8 mouse cellular contexts compared by ENCODE assay signal in the genomic region with DNA sequence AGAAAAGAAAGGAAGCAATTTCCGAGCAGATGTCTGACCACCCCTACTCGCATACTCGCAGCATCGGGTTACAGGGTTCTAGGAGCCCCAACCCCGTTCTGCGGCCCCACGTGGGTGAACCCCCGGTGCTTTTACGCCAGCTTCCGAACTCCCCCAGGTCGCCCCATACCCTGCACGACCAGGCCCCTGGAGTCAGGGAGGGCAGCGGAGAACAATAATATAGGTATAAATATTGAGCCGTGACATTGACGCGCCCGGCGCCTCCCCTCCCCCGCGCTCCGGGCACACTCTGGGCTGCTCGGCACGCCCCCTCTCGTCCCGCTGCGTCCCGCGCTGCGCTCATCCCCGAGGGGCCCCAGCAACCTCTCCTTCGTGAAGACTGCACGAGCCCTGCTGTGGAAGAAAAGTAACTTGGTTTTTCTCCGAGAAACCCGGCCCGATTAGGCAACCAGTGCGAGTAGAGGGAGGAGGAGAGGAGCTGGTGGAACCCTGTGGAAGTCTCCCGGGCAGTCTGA. TPM values are rescaled to one million over a fixed set of nuclear protein-coding genes. Genes with fewer than 3 reads are reported as not detected.
A peak's percentile ranks its signal among the peaks of the same experiment; 100 is the strongest.
DNase-seq lines count a peak whose midpoint lies in the region; ATAC-seq lines count a peak whose summit lies in the region.

No protein-coding gene starts in this region.

- peak overlapping the region; percentile 95 for H3K9ac ChIP-seq in heart, embryonic 16.5 days (ENCODE audit: low read length)
- H3K9ac ChIP-seq in neural tube, embryonic 14.5 days (replicated peaks; ENCODE audit: low read depth, low read length) = peak overlapping the region; percentile 51; the same call in 1 of the 2 replicates

- ATAC-seq in heart, embryonic 16.5 days (replicated peaks; ENCODE audit: extremely low read depth, insufficient read depth, low FRiP score) = peak; percentile 68
- ATAC-seq in neural tube, embryonic 14.5 days (ENCODE audit: low read depth) = peak; percentile 57

- peak overlapping the region; percentile 91 for H3K27ac ChIP-seq in forebrain, embryonic 10.5 days
- peak overlapping the region; percentile 89 for H3K27ac ChIP-seq in heart, embryonic 16.5 days (ENCODE audit: low read length)
- peak overlapping the region; percentile 34; the same call in 1 of the 2 replicates for H3K27ac ChIP-seq in neural tube, embryonic 14.5 days (ENCODE audit: low read depth, low read length)

- H3K4me2 ChIP-seq in heart, embryonic 16.5 days (ENCODE audit: low read depth, low read length) = peak overlapping the region; percentile 93
- H3K4me2 ChIP-seq in neural tube, embryonic 14.5 days (ENCODE audit: low read depth, low read length) = peak overlapping the region; percentile 90

- peaks cover 36% of the 10 kb centered on the region for H3K4me1 ChIP-seq in forebrain, embryonic 10.5 days
- H3K4me1 ChIP-seq in heart, embryonic 16.5 days (ENCODE audit: control insufficient read depth, insufficient read depth, low read length) = peaks cover 3% of the 10 kb centered on the region; the same call in 1 of the 2 replicates
- no peaks in the 10 kb centered on the region; the same call in 1 of the 2 replicates for H3K4me1 ChIP-seq in neural tube, embryonic 14.5 days (ENCODE audit: control insufficient read depth, insufficient read depth, low read length)

- peaks cover 8% of the 10 kb centered on the region; the same call in 1 of the 2 replicates for H3K9me3 ChIP-seq in forebrain, embryonic 10.5 days
- H3K9me3 ChIP-seq in heart, embryonic 16.5 days (replicated peaks; ENCODE audit: control insufficient read depth, low read length) = no peaks in the 10 kb centered on the region
- no peaks in the 10 kb centered on the region for H3K9me3 ChIP-seq in neural tube, embryonic 14.5 days (ENCODE audit: control insufficient read depth, low read length)

- peaks cover 3% of the 10 kb centered on the region for H3K36me3 ChIP-seq in forebrain, embryonic 10.5 days (replicated peaks)
- H3K36me3 ChIP-seq in heart, embryonic 16.5 days (ENCODE audit: control insufficient read depth, insufficient read depth) = 0 out of 2 replicates have a peak, but pooled peaks cover 4% of the 10 kb centered on the region
- H3K36me3 ChIP-seq in neural tube, embryonic 14.5 days (ENCODE audit: control insufficient read depth, insufficient read depth, low read length) = no peaks in the 10 kb centered on the region

- H3K4me3 ChIP-seq in forebrain, embryonic 10.5 days = peak overlapping the region; percentile 74
- peak overlapping the region; percentile 74 for H3K4me3 ChIP-seq in heart, embryonic 16.5 days (ENCODE audit: low read length)
- peak overlapping the region; percentile 48 for H3K4me3 ChIP-seq in neural tube, embryonic 14.5 days (ENCODE audit: low read depth, low read length)

- peak; percentile 26 to 31 for DNase-seq in CD8-positive naive resting alpha-beta T cell, adult 2 months (ENCODE audit: low read depth in 2 of 2, low spot score in 2 of 2)
- DNase-seq in adrenal gland, postnatal 4 days (ENCODE audit: low spot score in 2 of 2) = peak; percentile 37 to 52
- DNase-seq in forebrain, embryonic 10.5 days (ENCODE audit: extremely low spot score, low spot score) = peak; percentile 61
- peak; percentile 61 to 80 for DNase-seq in kidney, postnatal 25 days
- DNase-seq in lung, adult 18-20 months = peak; percentile 70 to 71
- peak; percentile 50 to 61 for DNase-seq in thymus, adult 18-20 months

- peaks cover 33% of the 10 kb centered on the region for H3K27me3 ChIP-seq in forebrain, embryonic 10.5 days (ENCODE audit: poor library complexity, severe bottlenecking)
- H3K27me3 ChIP-seq in heart, embryonic 16.5 days (ENCODE audit: control insufficient read depth, insufficient read depth, low read length) = no peaks in the 10 kb centered on the region
- peaks cover 12% of the 10 kb centered on the region for H3K27me3 ChIP-seq in neural tube, embryonic 14.5 days (ENCODE audit: control insufficient read depth, insufficient read depth, low read length)

- under 1% methylated on average over 37 of the region's 37 CpGs for WGBS in forebrain, embryonic 10.5 days
- WGBS in heart, embryonic 16.5 days = 1% methylated on average over 37 of the region's 37 CpGs
- WGBS in neural tube, embryonic 14.5 days = 0% methylated on average over 35 of the region's 37 CpGs

RNA-seq across cellular contexts. Expression of a gene that starts 2.3 kb away (rescaled TPM):
- total RNA-seq in adrenal gland, postnatal 4 days (2021) = 10 to 100 TPM; 39.0 to 43.4 TPM
- 21.0 and 27.5 TPM in 2 replicates for polyA plus RNA-seq in forebrain, embryonic 10.5 days (2016; fragmentation: Nextera tagmentation; extraction: Ambion mirVana)
- 37.7 and 39.3 TPM in 2 replicates for polyA plus RNA-seq in heart, embryonic 16.5 days (2015; fragmentation: Nextera tagmentation; extraction: Ambion mirVana)
- 12.2 and 12.7 TPM in 2 replicates for polyA plus RNA-seq in neural tube, embryonic 14.5 days (2014; fragmentation: Nextera tagmentation; extraction: Ambion mirVana)

Comparison
In these comparisons a context has a peak if more than half of its experiments do, and no peak if none do; other contexts are left out.
1. Peak in every context shown above with its lines: DNase-seq, ATAC-seq, H3K4me3 ChIP-seq and H3K27ac ChIP-seq.
2. H3K27ac ChIP-seq: peak in every context shown above with its lines; median percentile 91 in forebrain, embryonic 10.5 days; 89 in heart, embryonic 16.5 days; 34 in neural tube, embryonic 14.5 days.